Comparison of ENCODE assay signal across 21 mouse cellular contexts in genomic region chr10:128127497-128127896, GRCm38 (mm10). TPM values are rescaled to one million over a fixed set of nuclear protein-coding genes. Genes with fewer than 3 reads are reported as not detected.
DNase-seq lines count a peak whose midpoint lies in the region; ATAC-seq and TF ChIP-seq lines count a peak whose summit lies in the region.
"Had no signal": no experiment of that assay in that cellular context is flagged by ENCODE, and none has a peak within 500 bp of the region (broad histone marks: within the 10 kb centered on the region; RNA-seq: fewer than 3 reads in every experiment).

No protein-coding gene starts in this region.

- TF ChIP-seq POLR2A in myocyte (IDR thresholded peaks at IDR 0.05; ENCODE audit: insufficient read length, low read depth) = peak; percentile 17

- no peaks in the 10 kb centered on the region for H3K4me1 ChIP-seq in forebrain, embryonic 12.5 days
- no peaks in the 10 kb centered on the region for H3K4me1 ChIP-seq in forebrain, embryonic 14.5 days (ENCODE audit: control insufficient read depth, insufficient read depth, low read length)
- H3K4me1 ChIP-seq in heart, embryonic 13.5 days = no peaks in the 10 kb centered on the region
- no peaks in the 10 kb centered on the region for H3K4me1 ChIP-seq in limb, embryonic 12.5 days (replicated peaks)
- no peaks in the 10 kb centered on the region for H3K4me1 ChIP-seq in limb, embryonic 10.5 days
- H3K4me1 ChIP-seq: embryonic facial prominence, embryonic 13.5 days; forebrain, embryonic 15.5 days; hindbrain, embryonic 15.5 days had no signal

- no peak overlapping the region for H3K9ac ChIP-seq in forebrain, embryonic 12.5 days
- H3K9ac ChIP-seq in forebrain, embryonic 14.5 days (ENCODE audit: low read length) = no peak overlapping the region
- H3K9ac ChIP-seq in heart, embryonic 13.5 days = no peak overlapping the region
- no peak overlapping the region for H3K9ac ChIP-seq in limb, embryonic 12.5 days (replicated peaks)
- H3K9ac ChIP-seq: embryonic facial prominence, embryonic 13.5 days; forebrain, embryonic 15.5 days; hindbrain, embryonic 15.5 days had no signal

- no peak overlapping the region for H3K4me3 ChIP-seq in forebrain, embryonic 12.5 days (replicated peaks)
- H3K4me3 ChIP-seq in forebrain, embryonic 14.5 days (ENCODE audit: low read depth, low read length) = no peak overlapping the region
- no peak overlapping the region for H3K4me3 ChIP-seq in heart, embryonic 13.5 days
- H3K4me3 ChIP-seq in limb, embryonic 12.5 days (replicated peaks) = no peak overlapping the region
- no peak overlapping the region for H3K4me3 ChIP-seq in limb, embryonic 10.5 days
- no peak overlapping the region for H3K4me3 ChIP-seq in myocyte
- H3K4me3 ChIP-seq: embryonic facial prominence, embryonic 13.5 days; forebrain, embryonic 15.5 days; hindbrain, embryonic 15.5 days had no signal

- no peaks in the 10 kb centered on the region for H3K9me3 ChIP-seq in forebrain, embryonic 12.5 days
- H3K9me3 ChIP-seq in forebrain, embryonic 14.5 days (replicated peaks; ENCODE audit: control insufficient read depth, low read length) = no peaks in the 10 kb centered on the region
- H3K9me3 ChIP-seq in heart, embryonic 13.5 days = no peaks in the 10 kb centered on the region
- no peaks in the 10 kb centered on the region for H3K9me3 ChIP-seq in limb, embryonic 12.5 days
- H3K9me3 ChIP-seq in limb, embryonic 10.5 days (replicated peaks) = no peaks in the 10 kb centered on the region
- H3K9me3 ChIP-seq: embryonic facial prominence, embryonic 13.5 days; forebrain, embryonic 15.5 days; hindbrain, embryonic 15.5 days had no signal

- ATAC-seq in forebrain, embryonic 12.5 days (ENCODE audit: low FRiP score) = no peak
- no peak for ATAC-seq in forebrain, embryonic 14.5 days
- no peak for ATAC-seq in heart, embryonic 13.5 days (ENCODE audit: extremely low read depth, insufficient number of reproducible peaks, low FRiP score, low TSS enrichment)
- ATAC-seq in limb, embryonic 12.5 days (ENCODE audit: insufficient number of reproducible peaks, insufficient read depth, low FRiP score, low TSS enrichment, low read depth) = no peak
- ATAC-seq: activated CD4-positive, CD25-positive, alpha-beta regulatory T cell, adult 4 months; forebrain, embryonic 15.5 days; inflammation-experienced regulatory T-cells, adult 6 months; intestine, postnatal 0 days; Patski had no signal

- H3K36me3 ChIP-seq in forebrain, embryonic 12.5 days (replicated peaks) = peaks cover 79% of the 10 kb centered on the region
- peaks cover 80% of the 10 kb centered on the region for H3K36me3 ChIP-seq in forebrain, embryonic 14.5 days (ENCODE audit: control insufficient read depth, insufficient read depth, low read length)
- H3K36me3 ChIP-seq in heart, embryonic 13.5 days = peaks cover 95% of the 10 kb centered on the region
- peaks cover 94% of the 10 kb centered on the region for H3K36me3 ChIP-seq in limb, embryonic 12.5 days
- peaks cover 95% of the 10 kb centered on the region for H3K36me3 ChIP-seq in limb, embryonic 10.5 days
- peaks cover 70% of the 10 kb centered on the region for H3K36me3 ChIP-seq in myocyte (ENCODE audit: control insufficient read depth, insufficient read depth)

- no peak overlapping the region for H3K4me2 ChIP-seq in forebrain, embryonic 12.5 days
- H3K4me2 ChIP-seq in forebrain, embryonic 14.5 days (ENCODE audit: low read length) = no peak overlapping the region
- H3K4me2 ChIP-seq in heart, embryonic 13.5 days = no peak overlapping the region
- no peak overlapping the region for H3K4me2 ChIP-seq in limb, embryonic 12.5 days
- H3K4me2 ChIP-seq in myocyte (ENCODE audit: low read depth) = no peak overlapping the region
- H3K4me2 ChIP-seq: embryonic facial prominence, embryonic 13.5 days; forebrain, embryonic 15.5 days; heart, embryonic 11.5 days; hindbrain, embryonic 15.5 days had no signal

- no peaks in the 10 kb centered on the region for H3K79me2 ChIP-seq in myocyte (ENCODE audit: control insufficient read depth, insufficient read depth)

- 73% methylated on average over 5 of the region's 5 CpGs for WGBS in forebrain, embryonic 12.5 days
- WGBS in forebrain, embryonic 14.5 days = 70% methylated on average over 5 of the region's 5 CpGs
- WGBS in heart, embryonic 13.5 days = 73% methylated on average over 5 of the region's 5 CpGs
- WGBS in limb, embryonic 12.5 days = 82% methylated on average over 5 of the region's 5 CpGs
- WGBS in limb, embryonic 10.5 days = 80% methylated on average over 5 of the region's 5 CpGs

- H3ac ChIP-seq in myocyte (ENCODE audit: control insufficient read depth, insufficient read length) = no peak overlapping the region

- H3K27me3 ChIP-seq in forebrain, embryonic 12.5 days = no peaks in the 10 kb centered on the region
- H3K27me3 ChIP-seq in forebrain, embryonic 14.5 days (replicated peaks; ENCODE audit: control insufficient read depth, insufficient read depth, low read length) = no peaks in the 10 kb centered on the region
- H3K27me3 ChIP-seq in heart, embryonic 13.5 days (replicated peaks) = no peaks in the 10 kb centered on the region
- no peaks in the 10 kb centered on the region for H3K27me3 ChIP-seq in limb, embryonic 12.5 days
- H3K27me3 ChIP-seq in limb, embryonic 10.5 days (ENCODE audit: low read depth, poor library complexity, severe bottlenecking) = no peaks in the 10 kb centered on the region
- H3K27me3 ChIP-seq in myocyte (ENCODE audit: control insufficient read depth, insufficient read depth, insufficient read length) = no peaks in the 10 kb centered on the region
- H3K27me3 ChIP-seq: embryonic facial prominence, embryonic 13.5 days; forebrain, embryonic 15.5 days; hindbrain, embryonic 15.5 days; Patski had no signal

- H3K27ac ChIP-seq in forebrain, embryonic 12.5 days = peak overlapping the region; percentile 14; the same call in 1 of the 2 replicates
- no peak overlapping the region for H3K27ac ChIP-seq in forebrain, embryonic 14.5 days (ENCODE audit: low read depth, low read length)
- H3K27ac ChIP-seq in heart, embryonic 13.5 days (replicated peaks) = 0 out of 2 replicates have a peak overlapping the region, but pooled peaks have one; percentile 28
- 0 out of 2 replicates have a peak overlapping the region, but pooled peaks have one; percentile 9 for H3K27ac ChIP-seq in limb, embryonic 12.5 days
- no peak overlapping the region for H3K27ac ChIP-seq in limb, embryonic 10.5 days
- H3K27ac ChIP-seq: embryonic facial prominence, embryonic 13.5 days; forebrain, embryonic 15.5 days; hindbrain, embryonic 15.5 days had no signal

- DNase-seq in forebrain, embryonic 14.5 days (ENCODE audit: low spot score) = no peak
- DNase-seq in heart, adult 18-20 months = no peak
- no peak for DNase-seq in limb, embryonic 10.5 days (ENCODE audit: low spot score)
- DNase-seq: adrenal gland, postnatal 14 days; cerebellum, adult 18-20 months; cerebellum, adult 9-11 months; cerebellum, postnatal 36 days; gastrocnemius, postnatal 10 days; heart, postnatal 4 days had no signal

TF ChIP-seq in myocyte, 11 proteins besides CTCF, POLR2A, EP300 and RAD21:
- TF ChIP-seq E2F4 (IDR thresholded peaks at IDR 0.05; ENCODE audit: insufficient read depth) (no peak), POLR2AphosphoS2 (IDR thresholded peaks at IDR 0.05; ENCODE audit: insufficient read length, low read depth) (peak; percentile 65), REST (IDR thresholded peaks at IDR 0.05; ENCODE audit: insufficient read depth, insufficient read length) (no peak), TCF12 (IDR thresholded peaks at IDR 0.05; ENCODE audit: insufficient read depth, poor library complexity, severe bottlenecking) (no peak), TCF3 (IDR thresholded peaks at IDR 0.05; ENCODE audit: insufficient read length, low read depth) (no peak), MYOG (IDR thresholded peaks at IDR 0.05; ENCODE audit: control insufficient read depth in 1 of 3, insufficient read depth in 1 of 3, insufficient read length in 2 of 3, low read depth in 2 of 3) (no peak)

RNA-seq across cellular contexts. Expression of gene Baz2a, which starts 36.1 kb away (rescaled TPM):
- 14.0 and 14.6 TPM in 2 replicates for polyA plus RNA-seq in forebrain, embryonic 12.5 days (2016; fragmentation: Nextera tagmentation; extraction: Ambion mirVana)
- 13.6 and 16.7 TPM in 2 replicates for polyA plus RNA-seq in forebrain, embryonic 14.5 days (2014; fragmentation: Nextera tagmentation; extraction: Ambion mirVana)
- polyA plus RNA-seq in heart, embryonic 13.5 days (2015; fragmentation: Nextera tagmentation; extraction: Ambion mirVana) = 7.4 and 8.0 TPM in 2 replicates
- 10 to 100 TPM; 19.0 to 20.3 TPM for total RNA-seq in heart, adult 18-20 months (2021)
- 8.6 and 9.5 TPM in 2 replicates for polyA plus RNA-seq in limb, embryonic 12.5 days (2016; fragmentation: Nextera tagmentation; extraction: Ambion mirVana)
- 12.3 and 14.4 TPM in 2 replicates for polyA plus RNA-seq in limb, embryonic 10.5 days (2016; fragmentation: Nextera tagmentation; extraction: Ambion mirVana)
- polyA plus RNA-seq in myocyte (2012; fragmentation: generic; extraction: Trizol) = 12.7 TPM

RNA-seq across cellular contexts. Expression of gene Atp5b, which starts 44.4 kb away (rescaled TPM):
- 2,091 and 2,135 TPM in 2 replicates for polyA plus RNA-seq in forebrain, embryonic 12.5 days (2016; fragmentation: Nextera tagmentation; extraction: Ambion mirVana)
- 2,318 and 2,350 TPM in 2 replicates for polyA plus RNA-seq in forebrain, embryonic 14.5 days (2014; fragmentation: Nextera tagmentation; extraction: Ambion mirVana)
- polyA plus RNA-seq in heart, embryonic 13.5 days (2015; fragmentation: Nextera tagmentation; extraction: Ambion mirVana) = 4,907 and 5,417 TPM in 2 replicates
- total RNA-seq in heart, adult 18-20 months (2021) = 1,000 to 10,000 TPM; 8,639 to 9,190 TPM
- polyA plus RNA-seq in limb, embryonic 12.5 days (2016; fragmentation: Nextera tagmentation; extraction: Ambion mirVana) = 2,018 and 2,026 TPM in 2 replicates
- polyA plus RNA-seq in limb, embryonic 10.5 days (2016; fragmentation: Nextera tagmentation; extraction: Ambion mirVana) = 2,336 and 2,543 TPM in 2 replicates
- 3,270 TPM for polyA plus RNA-seq in myocyte (2012; fragmentation: generic; extraction: Trizol)

RNA-seq across cellular contexts. Expression of gene Rbms2, which starts 52.6 kb away (rescaled TPM):
- polyA plus RNA-seq in forebrain, embryonic 12.5 days (2016; fragmentation: Nextera tagmentation; extraction: Ambion mirVana) = 19.2 and 20.3 TPM in 2 replicates
- polyA plus RNA-seq in forebrain, embryonic 14.5 days (2014; fragmentation: Nextera tagmentation; extraction: Ambion mirVana) = 7.4 and 9.6 TPM in 2 replicates
- 35.4 and 37.3 TPM in 2 replicates for polyA plus RNA-seq in heart, embryonic 13.5 days (2015; fragmentation: Nextera tagmentation; extraction: Ambion mirVana)
- total RNA-seq in heart, adult 18-20 months (2021) = 100 to 1,000 TPM in 1 of 2 experiments, 10 to 100 TPM in 1; 78.1 to 100 TPM
- 33.0 and 33.5 TPM in 2 replicates for polyA plus RNA-seq in limb, embryonic 12.5 days (2016; fragmentation: Nextera tagmentation; extraction: Ambion mirVana)
- polyA plus RNA-seq in limb, embryonic 10.5 days (2016; fragmentation: Nextera tagmentation; extraction: Ambion mirVana) = 26.4 and 32.5 TPM in 2 replicates
- 97.3 TPM for polyA plus RNA-seq in myocyte (2012; fragmentation: generic; extraction: Trizol)

Comparison
In these comparisons a context has a peak if more than half of its experiments do, and no peak if none do; other contexts are left out.
1. H3K27ac ChIP-seq: peak in forebrain, embryonic 12.5 days (single experiment), heart, embryonic 13.5 days (single experiment) and limb, embryonic 12.5 days (single experiment); none in forebrain, embryonic 14.5 days (single experiment) and limb, embryonic 10.5 days (single experiment).